Mouse (Mus musculus) CD8-positive naive resting alpha-beta T cell, adult 2 months (primary cell): Measurements from ENCODE around the gene Herc1.

ENCODE experiments used
- DNase-seq, 2 experiments: peaks; one replicate each; pipeline ENCODE4 v3.0.0; 2022; ENCODE audit warnings: low read depth in 2 of 2, low spot score in 2 of 2

The Herc1 gene

DNA sequence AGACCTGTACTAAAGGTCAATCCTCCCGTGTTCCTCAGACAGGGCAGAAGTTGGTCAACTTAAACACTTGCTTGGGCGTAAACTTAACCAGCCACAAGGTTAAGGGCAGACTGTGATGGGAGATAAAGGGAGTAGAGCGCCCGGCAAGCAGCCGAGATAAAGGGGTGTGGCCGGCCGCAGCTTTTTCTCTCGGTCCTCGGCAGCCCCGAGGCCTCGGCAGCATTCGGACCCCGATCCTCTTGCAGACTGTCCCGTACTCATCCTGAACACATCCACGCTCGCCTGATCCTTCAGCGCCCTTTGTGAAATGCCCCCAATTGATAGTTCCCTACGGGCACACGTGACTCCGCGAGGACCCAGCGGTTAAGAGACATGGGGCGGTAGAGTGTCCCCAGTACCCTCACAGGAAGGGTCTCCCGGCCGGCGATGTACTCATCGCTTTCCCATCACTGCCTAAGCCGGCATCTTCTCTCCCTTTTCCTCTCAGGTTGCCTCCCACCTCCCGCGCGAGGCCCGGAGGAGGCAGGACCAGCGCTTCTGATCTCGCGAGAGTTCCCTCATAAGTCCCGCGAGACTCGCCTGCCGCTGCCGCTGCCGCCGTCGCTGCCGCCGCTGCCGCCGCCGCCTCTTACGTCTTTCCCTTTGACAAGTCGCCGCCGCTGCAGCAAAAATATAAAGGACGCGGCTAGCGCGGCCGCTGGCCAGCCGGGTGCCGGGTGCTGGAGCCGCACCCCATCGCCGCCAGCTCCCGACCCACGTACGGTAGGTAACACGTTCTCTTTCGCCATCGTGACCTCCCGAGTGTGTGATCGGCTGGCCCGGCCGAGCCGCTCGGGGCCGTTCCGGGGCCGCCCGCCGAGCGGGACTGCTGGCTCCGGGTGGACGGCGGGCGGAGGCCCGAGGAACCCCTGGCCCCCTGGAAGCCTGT is at the start of gene Herc1:
Gene Herc1 (plus strand): TSS at position 591 of the 928 bp plus-strand sequence.
- DNase-seq: peak; percentile 94

DNA sequence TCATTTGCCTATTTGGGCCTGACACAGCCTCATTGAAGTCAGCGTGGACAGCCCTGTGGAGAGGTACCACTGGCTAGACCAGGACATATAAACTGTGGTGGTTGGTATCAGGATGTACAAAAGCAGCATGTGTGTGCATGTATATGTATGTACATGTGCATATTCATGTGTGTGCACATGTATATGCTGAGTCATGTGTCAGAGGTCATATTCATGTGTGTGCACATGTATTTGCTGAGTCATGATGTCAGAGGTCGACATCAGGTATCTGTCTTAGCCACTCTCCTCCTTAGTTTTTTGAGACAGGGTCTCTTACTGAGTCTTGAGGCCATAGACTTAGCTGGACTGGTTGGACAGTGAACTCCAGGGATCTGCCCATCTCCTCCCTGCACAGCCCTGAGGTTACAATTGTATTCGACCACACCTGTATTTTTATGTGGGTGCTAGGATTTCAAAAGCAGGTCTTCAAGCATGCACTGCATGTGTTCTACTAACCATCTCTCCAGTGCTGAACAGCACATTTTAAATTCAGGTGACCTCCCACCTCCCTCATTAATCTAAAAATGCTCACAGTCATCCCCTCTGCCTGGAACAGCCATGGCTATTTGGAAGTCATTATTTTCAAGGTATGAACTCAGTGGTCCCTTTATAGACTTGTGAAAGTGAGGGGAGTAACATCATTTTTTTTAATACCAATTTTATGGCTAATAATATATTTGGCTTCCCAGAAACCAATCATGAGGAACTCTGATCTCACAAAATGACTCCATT is 45.7 kb upstream of the Herc1 start:
- DNase-seq: no peak

DNA sequence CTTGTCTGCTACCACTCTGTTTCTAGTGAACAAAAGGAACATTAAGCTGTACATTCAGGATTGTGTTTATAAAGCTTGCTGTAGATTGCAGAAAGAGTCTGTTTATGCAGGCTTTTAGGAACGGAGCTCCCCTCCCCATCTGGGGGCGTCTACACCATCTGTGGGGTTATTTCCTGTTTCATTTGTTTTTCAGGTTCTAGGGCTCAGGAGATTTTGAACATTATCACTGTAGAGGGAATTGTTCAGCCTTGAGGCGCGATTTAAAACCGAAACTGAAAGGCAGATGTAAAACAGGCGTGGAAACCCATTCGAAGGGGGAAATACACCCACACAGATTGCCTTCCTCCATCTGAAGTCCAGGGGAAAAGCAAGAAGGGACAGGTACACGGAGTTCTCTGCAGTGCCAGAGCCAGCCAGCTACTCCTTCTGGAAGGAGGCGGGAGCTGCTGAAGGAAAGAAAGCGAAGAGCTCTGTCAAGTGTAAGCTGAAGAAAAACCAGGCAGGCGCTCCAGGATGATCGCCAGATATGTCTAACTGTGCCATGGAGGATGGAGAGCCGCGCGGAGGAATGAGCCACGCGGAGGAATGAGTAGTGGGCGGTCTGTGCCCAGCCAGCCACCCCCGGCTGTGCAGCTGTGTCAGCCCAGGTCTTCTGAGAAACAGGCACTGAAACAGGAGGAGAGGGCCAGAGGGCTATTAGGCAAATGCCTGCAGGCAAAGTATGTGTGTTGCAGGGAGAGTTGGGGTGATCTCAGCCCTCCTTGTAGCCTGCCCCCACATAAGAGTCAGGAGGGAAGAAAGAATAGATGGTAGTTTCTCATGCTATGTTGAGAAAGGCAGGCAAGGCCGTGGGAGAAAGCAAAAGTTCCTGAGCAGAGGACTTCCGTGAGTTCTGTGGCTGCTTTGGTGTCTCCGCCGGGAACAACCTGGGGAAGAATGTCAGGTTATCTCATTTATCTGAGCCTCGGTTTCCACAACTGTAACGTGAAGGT is 44.8 kb upstream of the Herc1 start:
- DNase-seq: peak; percentile 31 to 64

DNA sequence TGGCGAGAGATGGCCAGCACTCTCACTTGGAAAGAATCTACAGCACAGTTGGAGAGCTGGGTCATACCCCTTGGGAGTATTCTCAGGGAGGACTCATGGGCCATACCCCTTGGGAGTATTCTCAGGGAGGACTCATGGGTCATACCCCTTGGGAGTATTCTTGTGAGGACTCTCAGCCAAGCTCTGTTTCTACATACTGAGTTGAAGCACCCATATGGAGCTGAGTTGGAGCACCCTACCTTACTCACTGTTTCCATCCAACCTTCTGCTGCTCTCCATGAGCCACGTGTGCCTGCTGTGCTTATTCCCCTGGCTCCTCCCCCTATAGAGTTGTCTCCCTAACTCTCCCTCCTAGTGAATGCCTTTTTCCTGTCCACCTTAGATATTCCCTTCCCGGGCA is 43.8 kb upstream of the Herc1 start:
- no peak for DNase-seq

DNA sequence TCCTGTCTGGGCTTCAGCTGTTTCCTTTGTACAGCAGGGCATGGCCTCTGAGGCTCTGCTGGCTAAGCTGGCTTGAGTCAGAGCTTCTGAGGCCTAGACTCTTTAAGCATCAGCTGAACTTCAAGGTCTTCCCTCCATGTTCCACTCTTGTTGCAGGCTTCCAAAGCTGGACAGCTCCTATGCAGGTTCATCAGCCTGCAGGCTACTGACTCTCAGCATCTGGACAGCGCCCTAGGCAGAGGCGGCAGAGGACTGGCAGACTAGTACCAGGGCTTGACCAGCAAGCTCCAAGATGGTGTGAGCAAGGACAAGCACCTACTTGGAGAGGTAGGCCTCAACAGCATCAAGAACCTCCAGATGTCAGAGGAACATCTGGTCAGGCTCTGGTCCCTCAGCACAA is 42.9 kb upstream of the Herc1 start:
- DNase-seq: no peak

DNA sequence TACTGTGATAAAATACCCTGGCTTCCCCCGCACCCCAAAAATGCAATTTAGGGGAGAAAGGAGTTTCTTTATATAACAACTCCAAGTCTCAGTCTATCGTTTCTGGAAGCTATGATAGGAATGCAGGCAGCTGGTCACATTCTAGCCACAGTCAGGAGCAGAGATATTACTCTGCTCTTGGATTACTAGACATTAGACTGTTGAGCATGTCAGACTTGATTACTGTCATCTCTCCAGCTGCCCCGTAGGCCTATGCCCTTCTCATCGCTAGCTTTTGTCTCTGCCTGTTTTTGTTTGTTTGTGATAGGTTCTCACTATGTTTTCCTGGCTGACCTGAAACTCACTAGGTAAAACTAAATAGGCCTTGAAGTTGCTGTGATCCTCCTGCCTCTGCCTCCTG is 41.5 kb upstream of the Herc1 start:
- no peak for DNase-seq

DNA sequence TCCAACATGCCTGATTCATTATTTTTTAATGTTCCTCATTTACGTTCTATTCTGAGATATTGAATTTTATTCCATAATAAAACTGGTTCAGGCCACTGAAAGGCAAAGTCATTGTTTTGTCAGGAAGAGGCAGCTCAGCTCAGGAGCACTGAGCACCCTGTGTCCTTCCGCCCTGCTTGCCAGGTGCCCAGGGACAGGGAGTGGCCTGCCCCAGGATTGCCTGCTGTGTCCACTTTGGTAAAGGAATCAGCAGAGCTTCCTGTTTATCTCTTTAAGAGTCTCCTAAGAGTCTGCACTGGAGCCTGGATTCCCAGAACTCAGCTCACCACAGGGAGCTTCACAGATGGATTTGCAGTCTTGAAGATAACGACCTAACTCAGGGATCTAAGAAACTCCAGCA is 38.8 kb upstream of the Herc1 start:
- DNase-seq: no peak

DNA sequence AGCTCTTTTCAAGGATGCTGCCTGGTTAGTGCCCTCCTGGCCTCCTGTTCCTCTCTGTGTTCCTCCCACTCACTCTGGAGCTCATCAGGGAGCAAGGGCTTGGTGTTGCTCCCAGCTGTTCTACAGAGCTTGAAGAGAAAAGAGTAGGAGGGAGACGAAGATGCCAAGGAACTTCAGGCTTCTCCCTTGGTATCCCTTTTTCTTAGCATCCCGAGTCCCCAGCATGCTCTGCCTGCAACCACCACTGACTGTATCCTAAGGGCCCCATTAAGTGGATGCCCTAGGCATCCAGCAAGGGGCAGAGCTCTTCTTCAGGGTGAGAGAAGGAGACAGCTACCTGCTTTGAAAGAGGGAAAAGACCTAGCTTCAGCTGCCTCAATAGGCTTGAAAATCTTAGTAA is 33.6 kb upstream of the Herc1 start:
- no peak for DNase-seq

DNA sequence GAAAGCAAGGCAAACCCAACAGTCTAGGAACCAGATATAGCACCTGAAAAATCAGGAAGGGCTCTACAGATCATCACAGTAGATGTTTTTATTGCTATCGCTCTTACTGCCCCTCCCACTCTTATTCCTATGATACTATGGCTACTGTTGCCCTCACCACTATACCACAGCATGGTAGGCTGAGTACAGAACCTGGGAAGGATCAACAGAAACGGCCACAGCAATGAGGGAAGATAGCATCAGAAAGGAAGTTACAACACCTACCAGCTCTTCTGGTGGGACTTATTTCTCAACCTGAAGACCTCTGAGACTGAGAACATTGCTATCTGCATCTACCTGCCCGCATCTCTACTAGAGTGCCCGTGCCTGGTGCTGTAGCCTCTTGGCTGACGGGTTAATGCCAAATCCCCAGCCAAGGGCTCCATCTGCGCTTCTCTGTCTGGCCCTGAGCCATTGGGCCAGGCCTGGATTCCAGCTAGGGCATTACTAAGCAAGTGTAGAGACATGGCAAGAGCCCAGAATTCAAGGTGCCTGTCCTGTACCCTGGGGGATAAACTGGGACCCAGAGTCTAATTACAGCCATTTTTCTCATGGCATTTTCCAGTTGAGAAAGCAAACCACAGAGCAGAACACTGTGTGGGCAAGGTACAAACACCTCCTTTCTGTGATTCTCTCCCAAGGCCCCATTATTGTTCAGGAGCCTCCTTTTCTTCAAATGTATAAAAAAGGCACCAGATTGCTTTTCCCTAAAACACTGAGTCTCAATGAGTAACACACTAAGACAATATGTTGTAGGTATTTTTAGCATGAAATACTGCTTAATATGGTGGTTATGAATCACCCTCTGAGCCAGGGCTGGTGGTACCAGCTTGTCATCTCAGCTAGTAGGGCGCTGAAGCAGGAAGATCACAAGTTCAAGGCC is 28.0 kb upstream of the Herc1 start:
- DNase-seq: no peak

DNA sequence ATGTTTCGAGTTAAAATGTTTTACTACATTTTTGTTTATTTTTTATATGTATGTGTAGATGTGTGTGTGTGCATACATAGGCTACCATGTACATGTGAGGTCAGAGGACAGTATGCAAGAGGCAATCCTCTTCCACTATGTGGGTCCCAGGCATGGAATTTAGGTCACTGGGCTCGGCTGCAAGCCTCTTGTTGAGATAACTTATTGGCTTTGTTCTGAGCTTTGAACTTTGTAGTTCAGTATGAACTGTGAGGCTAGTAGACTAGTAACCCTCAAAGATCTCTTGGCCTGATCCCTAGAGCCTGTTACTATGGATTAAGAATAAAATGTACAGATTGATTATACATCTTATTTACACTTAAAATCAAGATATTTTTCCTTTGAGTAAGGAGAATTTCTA is 23.4 kb upstream of the Herc1 start:
- DNase-seq: no peak

DNA sequence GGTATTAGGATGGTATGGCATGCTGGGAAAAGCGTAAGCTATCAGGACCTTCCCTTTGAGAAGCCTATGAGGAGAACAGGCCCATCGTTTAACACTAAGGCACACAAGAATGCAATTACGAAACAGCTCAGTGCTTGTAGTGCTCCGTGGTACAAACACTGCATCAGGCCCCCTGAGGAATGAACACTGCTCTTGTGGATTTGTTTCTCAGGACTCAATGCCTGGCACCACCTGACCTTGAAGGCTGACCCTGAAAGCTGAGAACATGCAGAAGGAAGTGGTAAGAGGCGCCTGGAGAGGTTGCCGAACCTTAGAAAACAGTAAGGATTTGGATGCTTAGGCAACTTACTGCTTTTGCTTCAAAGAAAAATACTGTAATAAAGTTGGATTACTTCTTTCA is 20.8 kb upstream of the Herc1 start:
- no peak for DNase-seq

DNA sequence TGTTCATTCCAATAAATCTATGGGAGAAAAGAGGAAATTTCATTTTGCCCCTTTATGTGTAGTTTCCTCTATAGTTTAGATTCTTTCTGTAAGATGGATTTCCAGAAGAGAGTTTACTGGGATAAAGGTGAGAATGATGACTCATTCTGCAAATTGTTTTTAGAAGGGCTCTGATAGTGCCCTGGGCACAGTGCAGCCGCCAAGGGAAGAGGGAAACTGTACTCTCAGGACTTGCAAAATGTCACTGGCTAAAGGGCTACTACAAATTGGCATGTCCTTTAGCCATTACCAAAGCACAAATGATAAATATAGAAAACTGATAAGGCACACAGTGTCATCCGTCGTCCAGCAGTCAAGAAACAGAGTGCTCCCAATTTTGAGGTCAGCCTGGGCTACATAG is 19.8 kb upstream of the Herc1 start:
- no peak for DNase-seq

DNA sequence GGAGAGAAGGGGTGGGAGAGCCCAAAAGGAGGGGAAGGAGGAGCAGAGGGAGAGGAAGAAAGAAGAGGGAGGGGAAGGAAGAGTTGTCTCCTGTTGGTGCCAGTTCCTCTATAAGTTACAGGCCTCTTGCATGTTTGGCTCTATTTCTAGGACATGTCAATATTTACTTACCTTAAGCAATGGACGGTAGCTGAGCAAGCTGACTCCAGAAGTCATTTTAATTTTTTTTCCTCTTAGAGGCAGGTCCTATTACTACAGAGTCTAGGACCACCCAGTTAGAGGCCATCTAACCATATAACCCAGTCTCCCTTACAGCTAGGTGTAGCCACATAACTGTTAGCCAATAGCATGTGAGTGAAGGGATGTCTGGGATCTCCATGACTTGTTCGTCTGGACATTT is 18.7 kb upstream of the Herc1 start:
- no peak for DNase-seq

DNA sequence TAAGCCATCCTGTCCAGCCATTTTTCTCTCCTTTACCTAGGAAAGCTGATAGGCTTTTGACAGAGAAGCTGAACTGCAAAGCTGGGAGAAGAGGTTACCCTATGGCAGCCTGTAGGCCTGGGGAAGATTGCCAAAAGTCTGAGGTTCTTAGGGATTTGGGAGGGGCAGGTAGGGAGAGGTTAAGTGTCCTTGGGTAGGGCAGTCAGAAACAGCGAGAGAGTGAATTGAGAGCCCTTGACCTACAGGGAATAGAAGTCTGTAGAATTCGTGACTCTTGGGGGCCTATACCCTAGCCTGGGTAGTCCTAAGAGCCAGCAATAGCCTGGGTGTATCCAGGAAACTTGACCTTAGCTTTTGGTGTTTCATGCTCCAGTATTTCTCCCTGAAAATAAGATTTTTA is 17.9 kb upstream of the Herc1 start:
- no peak for DNase-seq

DNA sequence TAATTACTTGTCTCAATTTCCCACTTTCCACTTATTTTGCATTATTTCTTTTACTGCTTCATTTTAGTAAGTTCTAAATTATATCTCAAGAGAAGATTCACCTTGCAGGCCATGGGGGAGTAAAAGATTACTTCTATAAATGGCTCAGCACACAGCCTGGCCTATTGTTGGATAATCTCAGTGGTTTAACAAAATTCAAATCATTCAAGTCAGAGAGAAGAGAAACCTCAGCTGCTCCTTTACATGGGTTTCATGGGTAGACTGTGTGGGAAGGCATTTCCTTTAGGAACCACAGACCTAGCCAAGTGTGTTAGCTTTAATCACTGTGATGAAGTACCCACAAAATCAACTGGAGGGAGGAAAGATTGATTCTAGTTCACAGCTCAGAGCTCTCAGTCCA is 13.0 kb upstream of the Herc1 start:
- DNase-seq: no peak

DNA sequence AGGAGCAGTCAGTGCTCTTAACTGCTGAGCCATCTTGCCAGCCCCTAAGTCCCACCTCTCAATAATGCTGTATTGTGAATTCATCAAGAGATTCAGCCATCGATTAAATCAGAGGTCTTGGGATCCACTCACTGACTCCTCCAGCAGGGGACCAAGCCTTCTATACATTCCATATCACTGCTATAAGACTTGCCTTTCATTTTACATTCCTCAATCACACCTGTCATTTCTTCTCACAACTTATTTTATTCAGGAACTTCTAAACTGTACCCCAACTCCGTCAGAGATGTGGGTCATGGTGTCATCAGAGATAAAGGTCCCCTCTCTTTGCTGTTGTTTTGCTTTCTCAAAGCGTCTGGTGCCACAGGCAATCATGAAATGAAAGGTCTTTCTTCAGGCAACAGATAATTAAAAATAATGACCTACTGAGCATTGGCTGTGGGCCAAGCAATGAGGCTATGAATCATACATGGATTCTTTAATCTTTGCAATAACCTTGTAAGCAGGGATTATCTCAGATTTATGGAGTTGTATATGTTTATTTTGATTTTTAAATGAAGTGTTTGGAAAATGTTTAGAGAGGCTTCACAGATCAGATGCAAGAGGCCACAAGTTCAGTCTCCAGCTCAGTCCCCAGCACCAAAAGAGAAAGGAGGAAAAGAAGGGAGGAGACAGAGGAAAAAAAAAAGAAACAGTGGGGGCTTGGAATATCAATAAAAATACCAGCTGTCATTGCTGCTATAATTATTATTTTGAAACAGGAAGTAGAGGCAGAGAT is 12.1 kb upstream of the Herc1 start:
- no peak for DNase-seq

DNA sequence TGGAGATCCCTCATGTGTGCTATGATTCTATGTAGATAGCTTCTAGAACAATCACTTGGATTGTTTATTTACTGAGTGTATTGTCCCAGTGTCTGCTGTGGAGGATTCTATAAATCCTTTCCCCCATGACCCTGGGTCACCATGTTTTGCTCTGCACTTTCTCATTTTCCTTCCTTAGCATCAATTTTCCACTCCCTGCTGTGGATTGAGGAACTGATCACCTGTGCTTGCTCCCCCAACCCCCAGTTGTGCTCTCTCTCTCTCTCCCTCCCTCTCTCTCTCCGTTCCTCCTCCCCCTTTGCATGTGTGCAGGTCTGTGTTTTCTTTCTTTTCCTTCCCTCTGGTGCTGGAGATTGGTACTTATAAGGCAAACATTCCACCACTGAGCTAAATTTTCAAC is 10.5 kb upstream of the Herc1 start:
- no peak for DNase-seq

DNA sequence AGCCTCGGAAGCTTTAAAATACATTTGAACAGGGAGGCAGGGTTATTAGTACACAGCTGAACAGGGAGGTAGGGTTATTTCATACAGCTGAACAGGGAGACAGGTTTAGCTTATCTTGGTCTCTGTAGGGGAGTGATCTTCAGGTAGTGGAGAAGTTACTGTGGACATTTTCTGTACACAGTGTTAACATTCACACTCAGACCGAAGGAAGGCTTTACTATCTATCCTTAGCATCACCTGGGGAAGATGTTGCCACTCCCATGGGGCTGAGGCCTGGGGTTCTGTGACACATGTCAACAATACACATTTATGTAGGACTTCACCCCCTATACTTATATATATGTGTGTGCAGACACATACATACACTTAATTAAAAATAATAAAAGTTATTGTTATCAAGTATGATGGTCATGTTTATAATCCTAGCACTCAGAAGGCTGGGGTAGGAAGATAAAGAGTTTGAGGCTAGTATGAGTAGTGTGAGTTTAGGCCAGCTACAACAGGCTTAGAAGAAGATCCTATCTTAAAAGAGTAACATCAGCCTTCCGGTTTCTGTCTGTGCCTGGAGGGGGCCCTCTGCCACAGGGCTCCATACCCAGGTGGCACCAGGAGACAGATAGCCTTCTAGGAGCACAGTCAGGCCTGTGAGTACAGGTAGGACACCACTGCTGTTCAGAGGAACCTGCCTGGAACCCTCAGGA is 9.7 kb upstream of the Herc1 start:
- no peak for DNase-seq
